Comparison of ENCODE assay signal across 8 mouse cellular contexts in genomic region chr3:21936262-21936603, GRCm38 (mm10).
DNase-seq lines count a peak whose midpoint lies in the region; ATAC-seq and TF ChIP-seq lines count a peak whose summit lies in the region.

No protein-coding gene starts in this region.

- peak; percentile 28 for ATAC-seq in lung, postnatal 0 days
- no peak; the same call in 1 of the 2 replicates for ATAC-seq in forebrain, embryonic 11.5 days (replicated peaks; ENCODE audit: low FRiP score)
- ATAC-seq in limb, embryonic 15.5 days (ENCODE audit: insufficient number of reproducible peaks, low FRiP score, low TSS enrichment, low read depth): peak; percentile 44; the same call in 1 of the 2 replicates

- H3K4me3 ChIP-seq in lung, postnatal 0 days (ENCODE audit: low read depth, low read length): peak overlapping the region; percentile 29; the same call in 1 of the 2 replicates
- no peak overlapping the region for H3K4me3 ChIP-seq in forebrain, embryonic 11.5 days (ENCODE audit: low read depth, low read length)
- peak overlapping the region; percentile 37 for H3K4me3 ChIP-seq in limb, embryonic 15.5 days
- peak overlapping the region; percentile 39 for H3K4me3 ChIP-seq in olfactory bulb, adult 2 months (ENCODE audit: insufficient read depth, low read depth, low read length)

- TF ChIP-seq CTCF in lung, postnatal 0 days (IDR thresholded peaks at IDR 0.05): peak; percentile 22
- no peak for TF ChIP-seq CTCF in olfactory bulb, adult 2 months (IDR thresholded peaks at IDR 0.05; ENCODE audit: insufficient read depth, low read depth, low read length)

- peaks cover 14% of the 10 kb centered on the region for H3K4me1 ChIP-seq in lung, postnatal 0 days (ENCODE audit: insufficient read depth, low read depth, low read length)
- peaks cover 13% of the 10 kb centered on the region; the same call in 1 of the 2 replicates for H3K4me1 ChIP-seq in forebrain, embryonic 11.5 days (replicated peaks; ENCODE audit: control insufficient read depth, insufficient read depth, low read length)
- peaks cover 37% of the 10 kb centered on the region for H3K4me1 ChIP-seq in limb, embryonic 15.5 days
- H3K4me1 ChIP-seq in olfactory bulb, adult 2 months (ENCODE audit: control insufficient read depth, insufficient read depth, low read length): peaks cover 20% of the 10 kb centered on the region

- TF ChIP-seq POLR2A in olfactory bulb, adult 2 months (IDR thresholded peaks at IDR 0.05; ENCODE audit: insufficient read depth, low read depth, low read length): no peak

- H3K27ac ChIP-seq in lung, postnatal 0 days (ENCODE audit: low read length): peak overlapping the region; percentile 1; the same call in 1 of the 2 replicates
- no peak overlapping the region for H3K27ac ChIP-seq in forebrain, embryonic 11.5 days (ENCODE audit: low read depth, low read length)
- peak overlapping the region; percentile 85; the same call in 1 of the 2 replicates for H3K27ac ChIP-seq in limb, embryonic 15.5 days
- no peak overlapping the region for H3K27ac ChIP-seq in olfactory bulb, adult 2 months (ENCODE audit: insufficient read depth, low read depth, low read length)

- H3K36me3 ChIP-seq in lung, postnatal 0 days (ENCODE audit: insufficient read depth, low read length): no peaks in the 10 kb centered on the region
- no peaks in the 10 kb centered on the region for H3K36me3 ChIP-seq in forebrain, embryonic 11.5 days (ENCODE audit: control insufficient read depth, insufficient read depth, low read length)
- no peaks in the 10 kb centered on the region for H3K36me3 ChIP-seq in limb, embryonic 15.5 days

- WGBS in lung, postnatal 0 days: 11% methylated on average over 8 of the region's 8 CpGs
- WGBS in forebrain, embryonic 11.5 days: 0% methylated on average over 8 of the region's 8 CpGs
- WGBS in limb, embryonic 15.5 days: 8% methylated on average over 8 of the region's 8 CpGs
- 18% methylated on average over 8 of the region's 8 CpGs for WGBS in olfactory bulb, adult 2 months

- no peaks in the 10 kb centered on the region for H3K27me3 ChIP-seq in lung, postnatal 0 days (replicated peaks; ENCODE audit: insufficient read depth, low read length)
- H3K27me3 ChIP-seq in forebrain, embryonic 11.5 days (ENCODE audit: control insufficient read depth, insufficient read depth, low read length): no peaks in the 10 kb centered on the region
- H3K27me3 ChIP-seq in limb, embryonic 15.5 days: no peaks in the 10 kb centered on the region

- peak overlapping the region; percentile 58 for H3K4me2 ChIP-seq in lung, postnatal 0 days (replicated peaks; ENCODE audit: low read depth, low read length)
- H3K4me2 ChIP-seq in forebrain, embryonic 11.5 days (ENCODE audit: low read depth, low read length, severe bottlenecking): peak overlapping the region; percentile 34
- H3K4me2 ChIP-seq in limb, embryonic 15.5 days: peak overlapping the region; percentile 46

- H3K9ac ChIP-seq in lung, postnatal 0 days (replicated peaks; ENCODE audit: low read depth): 0 out of 2 replicates have a peak overlapping the region, but pooled peaks have one; percentile 20
- H3K9ac ChIP-seq in forebrain, embryonic 11.5 days (ENCODE audit: low read length): no peak overlapping the region
- H3K9ac ChIP-seq in limb, embryonic 15.5 days: no peak overlapping the region

- H3K9me3 ChIP-seq in lung, postnatal 0 days (ENCODE audit: low read length): no peaks in the 10 kb centered on the region
- H3K9me3 ChIP-seq in forebrain, embryonic 11.5 days (ENCODE audit: control insufficient read depth, low read length): no peaks in the 10 kb centered on the region
- H3K9me3 ChIP-seq in limb, embryonic 15.5 days: no peaks in the 10 kb centered on the region

- DNase-seq in lung, postnatal 0 days (ENCODE audit: low spot score): no peak
- DNase-seq in lung, postnatal 10 days: no peak
- DNase-seq in forebrain, embryonic 11.5 days (ENCODE audit: low spot score): no peak
- no peak for DNase-seq in urinary bladder, postnatal 4 days (ENCODE audit: low spot score in 2 of 2)
- no peak for DNase-seq in left cerebral cortex, adult 11 months (ENCODE audit: low spot score)
- DNase-seq in gastrocnemius, postnatal 25 days: no peak

- TF ChIP-seq EP300 in lung, postnatal 0 days (IDR thresholded peaks at IDR 0.05): no peak

Comparison
In these comparisons a context has a peak if more than half of its experiments do, and no peak if none do; other contexts are left out.
1. H3K27ac ChIP-seq: peak in lung, postnatal 0 days (single experiment) and limb, embryonic 15.5 days (single experiment); none in forebrain, embryonic 11.5 days (single experiment) and olfactory bulb, adult 2 months (single experiment).
2. Peak in every context shown above with its lines, with median percentiles within 50 percentile points of each other: H3K4me2 ChIP-seq.